Mouse (Mus musculus) spleen, adult 2 months (tissue): ENCODE data around the gene Csf2rb2. TPM values are rescaled to one million over a fixed set of nuclear protein-coding genes. Genes with fewer than 3 reads are reported as not detected.

Source experiments
- DNase-seq, 2 experiments: peaks; one replicate each; pipeline versions ENCODE4 v3.0.0 to v3.0.0-alpha.2; 2012 to 2021; ENCODE audit warnings: low spot score in 2 of 2, low read depth in 1 of 2
- H3K27ac ChIP-seq: fragments of 200-500 bp; 2 replicates; pipeline ENCODE4 v1.5.1; 2012; ENCODE audit warnings: low read length, inconsistent platforms; ENCODE audit not compliant: insufficient read depth
- H3K27me3 ChIP-seq: fragments of 200-500 bp; 2 replicates; pipeline ENCODE4 v1.6.1; 2012; ENCODE audit warnings: mild to moderate bottlenecking, moderate library complexity, low read length, inconsistent platforms; ENCODE audit not compliant: control insufficient read depth, insufficient read depth
- H3K36me3 ChIP-seq: fragments of 200-500 bp; 2 replicates; pipeline ENCODE4 v1.6.1; 2012; ENCODE audit warnings: mild to moderate bottlenecking, low read length, inconsistent platforms; ENCODE audit not compliant: control insufficient read depth, insufficient read depth
- H3K4me1 ChIP-seq: fragments of 200-500 bp; 2 replicates; pipeline ENCODE4 v1.6.1; 2011; ENCODE audit warnings: inconsistent platforms; ENCODE audit not compliant: control insufficient read depth, insufficient read depth, insufficient read length
- H3K4me3 ChIP-seq: fragments of 200-500 bp; 2 replicates; pipeline ENCODE4 v1.5.1; 2011; ENCODE audit warnings: mild to moderate bottlenecking, inconsistent platforms; ENCODE audit not compliant: insufficient read depth, insufficient read length; ENCODE audit errors: extremely low read depth
- CTCF ChIP-seq: fragments of 200-500 bp; IDR thresholded peaks from 2 replicates; pipeline ENCODE4 v1.5.1; 2011; ENCODE audit warnings: mild to moderate bottlenecking, inconsistent platforms; ENCODE audit not compliant: insufficient read depth, insufficient read length, insufficient replicate concordance; ENCODE audit errors: extremely low read depth
- POLR2A ChIP-seq: fragments of 200-500 bp; IDR thresholded peaks from 2 replicates; pipeline ENCODE4 v1.6.1; 2011; ENCODE audit warnings: low read depth, low read length, inconsistent platforms
- WGBS: fragments of 180-500 bp; shearing (Covaris S2); methylation state at CpG from one replicate; pipeline ENCODE4 v1.1.7; 2018; 5-methylcytosine and 5-hydroxymethylcytosine counted together
- polyA plus RNA-seq: library from polyadenylated mRNA; depleted of rRNA; stranded (reverse); fragments of >200 nt; gene quantifications from 2 replicates; pipeline ENCODE4 v1.2.3, GENCODE M21; 2012

Csf2rb2 gene
- polyA plus RNA-seq, 1 experiment = 14.4 TPM

- Histone ChIP-seq H3K27ac (no peak overlapping the region), H3K27me3 (no peaks in the 10 kb centered on the region), H3K4me3 (no peak overlapping the region), H3K4me1 (peaks cover 9% of the 10 kb centered on the region; the same call in 1 of the 2 replicates), H3K36me3 (peaks cover 37% of the 10 kb centered on the region)
- TF ChIP-seq CTCF (no peak), POLR2A (no peak)
- no peak for DNase-seq
- WGBS = 85% methylated on average over 20 of the region's 20 CpGs
Measured at GRCm38 (mm10) chr15:78254751-78255150, 50.8 kb downstream of the Csf2rb2 start.

GRCm38 (mm10) chr15:78248410-78248809, 57.1 kb downstream of the Csf2rb2 start:
- H3K27ac ChIP-seq = peak overlapping the region; percentile 90
- H3K4me1 ChIP-seq = peaks cover 37% of the 10 kb centered on the region; the same call in 1 of the 2 replicates
- TF ChIP-seq POLR2A = no peak
- H3K4me3 ChIP-seq = no peak overlapping the region
- H3K27me3 ChIP-seq = no peaks in the 10 kb centered on the region
- 7% methylated on average over 3 of the region's 3 CpGs for WGBS
- peak; percentile 42 to 70 for DNase-seq
- peaks cover 12% of the 10 kb centered on the region for H3K36me3 ChIP-seq

GRCm38 (mm10) chr15:78247659-78248058, 57.9 kb downstream of the Csf2rb2 start:
- H3K27me3 ChIP-seq = no peaks in the 10 kb centered on the region
- peaks cover 43% of the 10 kb centered on the region; the same call in 1 of the 2 replicates for H3K4me1 ChIP-seq
- WGBS = 14% methylated on average over 2 of the region's 2 CpGs
- TF ChIP-seq CTCF = no peak
- no peak for TF ChIP-seq POLR2A
- peak overlapping the region; percentile 90 for H3K27ac ChIP-seq
- peak in 1 of 2 experiments; percentile 66 for DNase-seq
- peaks cover 11% of the 10 kb centered on the region for H3K36me3 ChIP-seq
- H3K4me3 ChIP-seq = no peak overlapping the region

- Histone ChIP-seq H3K27me3 (no peaks in the 10 kb centered on the region), H3K4me3 (peak overlapping the region; percentile 26; the same call in 1 of the 2 replicates), H3K4me1 (peaks cover 47% of the 10 kb centered on the region; the same call in 1 of the 2 replicates), H3K36me3 (peaks cover 6% of the 10 kb centered on the region), H3K27ac (peak overlapping the region; percentile 90)
- 63% methylated on average over 18 of the region's 18 CpGs for WGBS
- TF ChIP-seq CTCF = no peak
- TF ChIP-seq POLR2A = no peak
- no peak for DNase-seq
Measured at GRCm38 (mm10) chr15:78246143-78247116, 59.1 kb downstream of the Csf2rb2 start.

GRCm38 (mm10) chr15:78244695-78245492, 60.6 kb downstream of the Csf2rb2 start, which contains the start of gene Ncf4:
Gene Ncf4 (plus strand): TSS chr15:78244801.
- Histone ChIP-seq H3K4me3 (peak within 1 kb of the TSS; percentile 61), H3K4me1 (peaks cover 47% of the 10 kb centered on the region; the same call in 1 of the 2 replicates), H3K36me3 (no peaks in the 10 kb centered on the region), H3K27me3 (no peaks in the 10 kb centered on the region), H3K27ac (peak within 1 kb of the TSS; percentile 90)
- WGBS = 12% methylated on average over 7 of the region's 7 CpGs
- TF ChIP-seq CTCF (no peak), POLR2A (peak; percentile 76)
- peak; percentile 81 to 85 for DNase-seq

GRCm38 (mm10) chr15:78243774-78244173, 61.7 kb downstream of the Csf2rb2 start:
- H3K27me3 ChIP-seq = no peaks in the 10 kb centered on the region
- H3K4me1 ChIP-seq = peaks cover 44% of the 10 kb centered on the region; the same call in 1 of the 2 replicates
- no peak for TF ChIP-seq CTCF
- TF ChIP-seq POLR2A = no peak
- no peak for DNase-seq
- H3K27ac ChIP-seq = peak overlapping the region; percentile 90
- H3K4me3 ChIP-seq = no peak overlapping the region
- H3K36me3 ChIP-seq = no peaks in the 10 kb centered on the region
- WGBS = 44% methylated on average over 6 of the region's 6 CpGs
